Mouse (Mus musculus) ES-Bruce4 (cell line): Measurements from ENCODE around the gene Stn1.

Experiments used
- CTCF ChIP-seq: IDR thresholded peaks from one replicate; pipeline ENCODE4 v1.8.1; 2011; ENCODE audit warnings: low read depth, low read length
- EP300 ChIP-seq: IDR thresholded peaks from 2 replicates; pipeline ENCODE4 v1.6.1; 2011; ENCODE audit warnings: low read depth, low read length; ENCODE audit not compliant: insufficient read depth
- POLR2A ChIP-seq: IDR thresholded peaks from one replicate; pipeline ENCODE4 v1.8.1; 2011; ENCODE audit warnings: low read length; ENCODE audit not compliant: insufficient read depth

DNA sequence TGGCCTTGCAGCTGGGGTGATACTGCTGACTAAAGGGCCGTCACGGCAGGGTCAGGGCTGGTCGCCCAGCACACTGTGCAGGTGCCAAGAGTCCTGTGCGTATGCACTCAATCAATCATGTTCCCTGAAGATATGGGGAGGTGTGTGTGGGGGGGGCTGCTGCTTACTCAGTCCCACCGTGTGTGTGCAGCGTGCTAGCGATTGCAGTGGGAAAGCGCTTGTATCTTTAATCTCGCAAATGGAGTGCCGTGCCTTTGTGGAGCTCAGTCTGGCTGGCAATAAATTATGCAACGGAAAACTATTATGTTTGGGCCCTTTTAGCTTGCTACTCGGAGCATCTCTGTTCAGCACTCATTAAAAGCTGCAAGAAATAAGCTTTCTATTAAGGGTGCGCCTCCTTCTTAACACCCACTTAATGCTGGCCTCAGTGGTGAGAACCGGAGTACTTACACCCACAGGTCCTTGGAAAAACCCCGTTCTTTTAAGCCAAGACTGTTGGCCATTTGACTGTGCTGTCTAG is 64.4 kb downstream of the Stn1 start:
- TF ChIP-seq POLR2A = no peak
- TF ChIP-seq CTCF = no peak
- TF ChIP-seq EP300 = no peak
